Mouse (Mus musculus): ENCODE measurements around the gene Nyap1. TPM values are rescaled to one million over a fixed set of nuclear protein-coding genes. Genes with fewer than 3 reads are reported as not detected.
"Not testable (repeated sequence)": the region's sequence is repeated elsewhere in the genome, so short reads cannot be mapped to it uniquely, and the experiment has no call there.

Gene Nyap1
- polyA plus RNA-seq, 1 experiment from 2014 or later, result 2.7 TPM

- Histone ChIP-seq H3K27ac (no peak overlapping the region), H3K36me3 (peaks cover 7% of the 10 kb centered on the region), H3K4me1 (peaks cover 18% of the 10 kb centered on the region; the same call in 1 of the 2 replicates), H3K9ac (no peak overlapping the region), H3K9me3 (no peaks in the 10 kb centered on the region), H3K4me3 (replicated peaks) (no peak overlapping the region), H3K27me3 (replicated peaks) (no peaks in the 10 kb centered on the region), H3K4me2 (no peak overlapping the region)
- 88% methylated on average over 6 of the region's 6 CpGs for WGBS
- ATAC-seq (ENCODE audit: insufficient read depth, low FRiP score, low read depth), result no peak
Measured at GRCm38 (mm10) chr5:137737400-137737940, 3.9 kb downstream of the Nyap1 start.

- H3K9me3 ChIP-seq, result no peaks in the 10 kb centered on the region
- H3K36me3 ChIP-seq, result peaks cover 7% of the 10 kb centered on the region
- no peak overlapping the region for H3K4me3 ChIP-seq (replicated peaks)
- no peak for ATAC-seq (ENCODE audit: insufficient read depth, low FRiP score, low read depth)
- 0 out of 2 replicates have a peak, but pooled peaks cover 10% of the 10 kb centered on the region for H3K4me1 ChIP-seq
- H3K4me2 ChIP-seq, result no peak overlapping the region
- H3K27ac ChIP-seq, result no peak overlapping the region
- no peak overlapping the region for H3K9ac ChIP-seq
- H3K27me3 ChIP-seq (replicated peaks), result no peaks in the 10 kb centered on the region
- WGBS, result 63% methylated on average over 6 of the region's 6 CpGs
Measured at GRCm38 (mm10) chr5:137734289-137735061, 6.9 kb downstream of the Nyap1 start.

GRCm38 (mm10) chr5:137733638-137734288 lies 7.6 kb downstream of the Nyap1 start:
- no peak for ATAC-seq (ENCODE audit: insufficient read depth, low FRiP score, low read depth)
- Histone ChIP-seq H3K4me1 (0 out of 2 replicates have a peak, but pooled peaks cover 8% of the 10 kb centered on the region), H3K36me3 (peaks cover 7% of the 10 kb centered on the region), H3K9me3 (no peaks in the 10 kb centered on the region), H3K4me2 (no peak overlapping the region), H3K27me3 (replicated peaks) (no peaks in the 10 kb centered on the region), H3K9ac (no peak overlapping the region), H3K4me3 (replicated peaks) (no peak overlapping the region), H3K27ac (no peak overlapping the region)
- 86% methylated on average over 12 of the region's 12 CpGs for WGBS

GRCm38 (mm10) chr5:137726767-137727166 lies 14.6 kb downstream of the Nyap1 start:
- no peak overlapping the region for H3K27ac ChIP-seq
- no peak overlapping the region for H3K4me3 ChIP-seq (replicated peaks)
- no peak overlapping the region for H3K4me2 ChIP-seq
- H3K9ac ChIP-seq, result no peak overlapping the region
- H3K36me3 ChIP-seq, result no peaks in the 10 kb centered on the region
- no peaks in the 10 kb centered on the region for H3K27me3 ChIP-seq (replicated peaks)
- H3K9me3 ChIP-seq, result no peaks in the 10 kb centered on the region
- 60% methylated on average over 6 of the region's 6 CpGs for WGBS
- H3K4me1 ChIP-seq, result no peaks in the 10 kb centered on the region
- no peak for ATAC-seq (ENCODE audit: insufficient read depth, low FRiP score, low read depth)

GRCm38 (mm10) chr5:137723840-137724239 lies 17.6 kb downstream of the Nyap1 start:
- Histone ChIP-seq H3K27me3 (replicated peaks) (no peaks in the 10 kb centered on the region), H3K27ac (no peak overlapping the region), H3K4me2 (no peak overlapping the region), H3K4me3 (replicated peaks) (no peak overlapping the region), H3K4me1 (no peaks in the 10 kb centered on the region), H3K36me3 (no peaks in the 10 kb centered on the region), H3K9me3 (no peaks in the 10 kb centered on the region), H3K9ac (no peak overlapping the region)
- WGBS, result 75% methylated on average over 5 of the region's 5 CpGs
- ATAC-seq (ENCODE audit: insufficient read depth, low FRiP score, low read depth), result no peak

GRCm38 (mm10) chr5:137720558-137721164 lies 20.7 kb downstream of the Nyap1 start:
- H3K9me3 ChIP-seq; H3K9ac ChIP-seq; H3K27ac ChIP-seq; H3K4me1 ChIP-seq; H3K36me3 ChIP-seq; H3K27me3 ChIP-seq (replicated peaks): not testable (repeated sequence)
- peak overlapping the region; percentile 55 for H3K4me2 ChIP-seq
- H3K4me3 ChIP-seq (replicated peaks), result peak overlapping the region; percentile 23
- peak; percentile 53; the same call in 1 of the 2 replicates for ATAC-seq (ENCODE audit: insufficient read depth, low FRiP score, low read depth)
- 6% methylated on average over 11 of the region's 16 CpGs for WGBS

- WGBS, result 81% methylated on average over 6 of the region's 6 CpGs
Measured at GRCm38 (mm10) chr5:137719088-137719487, 22.3 kb downstream of the Nyap1 start.

GRCm38 (mm10) chr5:137718020-137718790 lies 23.2 kb downstream of the Nyap1 start:
- Histone ChIP-seq H3K9ac (no peak overlapping the region), H3K27ac (no peak overlapping the region), H3K36me3 (no peaks in the 10 kb centered on the region), H3K4me2 (no peak overlapping the region), H3K4me3 (replicated peaks) (no peak overlapping the region), H3K9me3 (no peaks in the 10 kb centered on the region), H3K27me3 (replicated peaks) (no peaks in the 10 kb centered on the region), H3K4me1 (no peaks in the 10 kb centered on the region; the same call in 1 of the 2 replicates)
- WGBS, result 60% methylated on average over 8 of the region's 8 CpGs
- no peak for ATAC-seq (ENCODE audit: insufficient read depth, low FRiP score, low read depth)

More at GRCm38 (mm10) chr5:137719088-137719487, 22.3 kb downstream of the Nyap1 start:
- Histone ChIP-seq H3K4me2 (no peak overlapping the region), H3K27me3 (replicated peaks) (no peaks in the 10 kb centered on the region), H3K4me3 (replicated peaks) (no peak overlapping the region), H3K27ac (no peak overlapping the region), H3K4me1 (no peaks in the 10 kb centered on the region; the same call in 1 of the 2 replicates), H3K9me3 (no peaks in the 10 kb centered on the region), H3K9ac (no peak overlapping the region), H3K36me3 (no peaks in the 10 kb centered on the region)
- ATAC-seq (ENCODE audit: insufficient read depth, low FRiP score, low read depth), result no peak

- Histone ChIP-seq H3K27me3 (replicated peaks) (no peaks in the 10 kb centered on the region), H3K4me1 (no peaks in the 10 kb centered on the region; the same call in 1 of the 2 replicates), H3K27ac (peak overlapping the region; percentile 28; the same call in 1 of the 2 replicates), H3K36me3 (no peaks in the 10 kb centered on the region), H3K4me3 (replicated peaks) (no peak overlapping the region), H3K4me2 (0 out of 2 replicates have a peak overlapping the region, but pooled peaks have one; percentile 5), H3K9me3 (no peaks in the 10 kb centered on the region), H3K9ac (no peak overlapping the region)
- ATAC-seq (ENCODE audit: insufficient read depth, low FRiP score, low read depth), result no peak
- 50% methylated on average over 8 of the region's 8 CpGs for WGBS
Measured at GRCm38 (mm10) chr5:137715685-137716084, 25.7 kb downstream of the Nyap1 start.

GRCm38 (mm10) chr5:137713454-137713853 lies 28.0 kb downstream of the Nyap1 start:
- H3K4me1 ChIP-seq, result no peaks in the 10 kb centered on the region; the same call in 1 of the 2 replicates
- H3K36me3 ChIP-seq, result no peaks in the 10 kb centered on the region
- no peaks in the 10 kb centered on the region for H3K9me3 ChIP-seq
- no peaks in the 10 kb centered on the region for H3K27me3 ChIP-seq (replicated peaks)
- H3K9ac ChIP-seq, result no peak overlapping the region
- 0 out of 2 replicates have a peak overlapping the region, but pooled peaks have one; percentile 28 for H3K27ac ChIP-seq
- H3K4me3 ChIP-seq (replicated peaks), result no peak overlapping the region
- ATAC-seq (ENCODE audit: insufficient read depth, low FRiP score, low read depth), result no peak
- no peak overlapping the region for H3K4me2 ChIP-seq
- WGBS, result 71% methylated on average over 5 of the region's 5 CpGs

All from stomach, embryonic 15.5 days (tissue).